Mouse (Mus musculus) heart, embryonic 13.5 days (tissue): ENCODE data around the gene Ccdc96. TPM values are rescaled to one million over a fixed set of nuclear protein-coding genes. Genes with fewer than 3 reads are reported as not detected.
A peak's percentile ranks its signal among the peaks of the same experiment; 100 is the strongest.

Experiments
- ATAC-seq: fragments of 200-750 bp; cut with Nextera tagmentation; 2 replicates; pipeline ENCODE4 v1.8.0; 2017; ENCODE audit warnings: moderate TSS enrichment; ENCODE audit not compliant: insufficient number of reproducible peaks, low FRiP score, low TSS enrichment; ENCODE audit errors: extremely low read depth
- H3K27ac ChIP-seq: fragments of 300-500 bp; sonication (generic); replicated peaks from 2 replicates; pipeline ENCODE4 v1.5.1; 2015; ENCODE audit warnings: moderate library complexity, mild to moderate bottlenecking, inconsistent platforms
- H3K27me3 ChIP-seq: fragments of 300-500 bp; sonication (generic); replicated peaks from 2 replicates; pipeline ENCODE4 v1.6.1; 2015; ENCODE audit warnings: mild to moderate bottlenecking, inconsistent platforms
- H3K36me3 ChIP-seq: fragments of 300-500 bp; sonication (generic); 2 replicates; pipeline ENCODE4 v1.6.1; 2015; ENCODE audit warnings: mild to moderate bottlenecking, inconsistent platforms
- H3K4me1 ChIP-seq: fragments of 300-500 bp; sonication (generic); 2 replicates; pipeline ENCODE4 v1.6.1; 2015; ENCODE audit warnings: inconsistent platforms
- H3K4me2 ChIP-seq: fragments of 300-500 bp; sonication (generic); 2 replicates; pipeline ENCODE4 v1.6.1; 2015; ENCODE audit warnings: inconsistent platforms, mild to moderate bottlenecking, moderate library complexity
- H3K4me3 ChIP-seq: fragments of 300-500 bp; sonication (generic); 2 replicates; pipeline ENCODE4 v1.5.1; 2015; ENCODE audit warnings: moderate library complexity, mild to moderate bottlenecking, inconsistent platforms
- H3K9ac ChIP-seq: fragments of 300-500 bp; sonication (generic); 2 replicates; pipeline ENCODE4 v1.6.1; 2015; ENCODE audit warnings: inconsistent platforms, mild to moderate bottlenecking, moderate library complexity
- H3K9me3 ChIP-seq: fragments of 300-500 bp; sonication (generic); 2 replicates; pipeline ENCODE4 v1.6.1; 2016; ENCODE audit warnings: inconsistent platforms
- WGBS: fragments of 180-500 bp; shearing (Covaris S2); methylation state at CpG from one replicate; pipeline ENCODE4 v1.1.7; 2015; ENCODE audit warnings: mixed read lengths; 5-methylcytosine and 5-hydroxymethylcytosine counted together
- polyA plus RNA-seq: library from polyadenylated mRNA; unstranded; fragments of >200 nt; fragmentation: Nextera tagmentation; extraction: Ambion mirVana; gene quantifications from 2 replicates; pipeline ENCODE4 v1.2.1, GENCODE M21; 2015

Gene Ccdc96
- polyA plus RNA-seq, 1 experiment from 2014 or later = 0.27 TPM

- Histone ChIP-seq H3K9ac (no peak overlapping the region), H3K4me2 (no peak overlapping the region), H3K9me3 (no peaks in the 10 kb centered on the region), H3K4me3 (no peak overlapping the region), H3K4me1 (no peaks in the 10 kb centered on the region), H3K27ac (no peak overlapping the region), H3K27me3 (no peaks in the 10 kb centered on the region), H3K36me3 (peaks cover 86% of the 10 kb centered on the region)
- ATAC-seq = no peak
- 74% methylated on average over 5 of the region's 5 CpGs for WGBS
These were observed 21.3 kb downstream of the Ccdc96 start for GRCm38 (mm10) chr5:36505643-36506042.

GRCm38 (mm10) chr5:36508351-36508750, 24.0 kb downstream of the Ccdc96 start:
- Histone ChIP-seq H3K9ac (no peak overlapping the region), H3K27ac (no peak overlapping the region), H3K4me3 (no peak overlapping the region), H3K4me1 (no peaks in the 10 kb centered on the region), H3K9me3 (no peaks in the 10 kb centered on the region), H3K27me3 (no peaks in the 10 kb centered on the region), H3K36me3 (peaks cover 92% of the 10 kb centered on the region), H3K4me2 (no peak overlapping the region)
- WGBS = 91% methylated on average over 10 of the region's 10 CpGs
- no peak for ATAC-seq

DNA sequence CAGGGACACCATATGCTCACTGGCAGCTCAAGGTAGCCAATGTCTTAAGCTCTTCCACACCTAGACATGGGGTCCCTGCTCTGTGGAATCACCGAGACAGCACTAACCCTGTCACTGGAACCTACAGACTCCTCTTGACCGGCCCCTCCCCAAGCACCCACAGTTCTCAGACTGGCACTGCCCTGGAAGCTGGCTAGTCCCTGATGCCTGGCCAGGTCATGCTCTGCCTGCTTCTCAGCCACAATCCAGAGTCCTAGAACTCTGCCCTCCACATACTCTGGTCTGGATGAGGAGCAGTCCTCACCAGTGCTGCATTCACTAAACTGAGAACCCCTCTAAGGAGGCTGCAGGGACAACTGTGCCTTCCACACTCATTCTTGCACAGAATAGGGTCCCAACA, 26.6 kb downstream of the Ccdc96 start:
- H3K4me2 ChIP-seq = no peak overlapping the region
- H3K9ac ChIP-seq = no peak overlapping the region
- ATAC-seq = no peak
- WGBS = 88% methylated on average over 2 of the region's 2 CpGs
- H3K4me3 ChIP-seq = no peak overlapping the region
- peaks cover 88% of the 10 kb centered on the region for H3K36me3 ChIP-seq
- no peaks in the 10 kb centered on the region for H3K27me3 ChIP-seq
- H3K9me3 ChIP-seq = no peaks in the 10 kb centered on the region
- no peak overlapping the region for H3K27ac ChIP-seq
- peaks cover 5% of the 10 kb centered on the region for H3K4me1 ChIP-seq

DNA sequence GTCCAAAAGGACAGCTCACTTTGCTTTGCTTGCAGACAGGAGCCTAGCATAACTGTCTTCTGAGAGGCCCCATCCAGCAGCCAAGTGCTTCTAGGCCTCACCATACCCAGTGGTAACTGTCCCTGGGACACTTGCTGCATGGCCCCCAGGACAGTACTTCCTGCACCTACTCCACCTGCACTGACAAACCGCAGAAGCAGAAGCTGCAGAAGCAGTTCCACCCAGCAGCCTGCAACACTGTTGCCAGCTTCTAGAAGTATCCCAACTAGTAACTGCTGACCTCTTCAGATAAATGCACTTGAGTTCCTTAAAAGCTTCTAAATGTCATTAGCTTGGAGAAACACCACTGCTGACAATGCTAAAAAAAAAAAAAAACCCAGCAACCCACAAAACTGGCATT, 30.7 kb downstream of the Ccdc96 start:
- 81% methylated on average over 1 of the region's 1 CpGs for WGBS
- Histone ChIP-seq H3K36me3 (peaks cover 95% of the 10 kb centered on the region), H3K27me3 (no peaks in the 10 kb centered on the region), H3K9me3 (no peaks in the 10 kb centered on the region), H3K4me2 (no peak overlapping the region), H3K27ac (no peak overlapping the region), H3K4me1 (peaks cover 5% of the 10 kb centered on the region), H3K4me3 (no peak overlapping the region), H3K9ac (no peak overlapping the region)
- no peak for ATAC-seq

DNA sequence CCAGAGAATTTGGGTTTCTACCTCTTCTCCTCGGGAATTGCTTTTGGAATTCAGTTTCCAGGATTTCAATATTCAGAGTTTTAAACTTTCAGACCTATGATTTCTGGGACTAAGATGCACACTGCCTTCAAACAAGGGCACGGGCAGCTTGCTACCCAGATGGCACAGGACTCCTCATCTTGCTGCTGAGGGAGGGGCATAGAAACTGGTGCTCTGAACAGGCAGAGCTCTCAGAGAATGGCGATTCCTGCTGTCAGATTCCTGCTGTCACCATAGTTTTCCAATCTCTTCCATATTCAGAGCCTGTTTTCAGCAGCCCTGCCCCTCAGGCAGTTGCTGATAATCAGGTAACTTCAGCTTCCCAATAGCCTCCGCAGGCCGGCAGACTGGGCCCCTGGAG, 31.2 kb downstream of the Ccdc96 start:
- H3K27me3 ChIP-seq = no peaks in the 10 kb centered on the region
- peaks cover 5% of the 10 kb centered on the region for H3K4me1 ChIP-seq
- no peak overlapping the region for H3K4me2 ChIP-seq
- H3K4me3 ChIP-seq = no peak overlapping the region
- H3K9ac ChIP-seq = no peak overlapping the region
- 74% methylated on average over 5 of the region's 5 CpGs for WGBS
- H3K27ac ChIP-seq = no peak overlapping the region
- no peaks in the 10 kb centered on the region for H3K9me3 ChIP-seq
- ATAC-seq = no peak
- peaks cover 95% of the 10 kb centered on the region for H3K36me3 ChIP-seq

GRCm38 (mm10) chr5:36517596-36517995, 33.2 kb downstream of the Ccdc96 start:
- H3K4me2 ChIP-seq = no peak overlapping the region
- peaks cover 95% of the 10 kb centered on the region for H3K36me3 ChIP-seq
- H3K4me1 ChIP-seq = peaks cover 7% of the 10 kb centered on the region
- no peaks in the 10 kb centered on the region for H3K27me3 ChIP-seq
- H3K4me3 ChIP-seq = no peak overlapping the region
- no peak for ATAC-seq
- WGBS = 83% methylated on average over 3 of the region's 3 CpGs
- no peaks in the 10 kb centered on the region for H3K9me3 ChIP-seq
- no peak overlapping the region for H3K9ac ChIP-seq
- no peak overlapping the region for H3K27ac ChIP-seq

DNA sequence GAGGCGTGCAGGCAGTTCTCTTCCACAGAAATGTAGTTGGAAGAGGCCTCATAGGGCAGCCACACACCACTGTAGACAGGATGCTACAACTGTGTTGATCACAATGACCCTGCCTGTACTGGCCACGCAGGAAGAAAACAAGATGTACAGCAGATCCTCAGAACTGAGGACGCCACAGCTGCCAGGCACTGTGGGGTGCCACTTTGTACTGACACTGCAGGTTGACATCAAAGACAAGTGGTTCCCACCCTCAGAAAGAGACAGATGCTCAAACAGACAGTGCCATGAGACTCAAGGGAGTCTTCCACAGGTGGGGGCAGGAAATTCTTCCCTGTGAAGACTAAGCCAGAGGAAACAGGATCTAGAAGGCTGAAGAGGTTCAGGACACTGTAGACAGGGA, 35.4 kb downstream of the Ccdc96 start:
- Histone ChIP-seq H3K4me2 (no peak overlapping the region), H3K4me3 (no peak overlapping the region), H3K9ac (no peak overlapping the region), H3K27ac (no peak overlapping the region), H3K27me3 (no peaks in the 10 kb centered on the region), H3K36me3 (peaks cover 90% of the 10 kb centered on the region), H3K4me1 (peaks cover 19% of the 10 kb centered on the region), H3K9me3 (no peaks in the 10 kb centered on the region)
- WGBS = 80% methylated on average over 3 of the region's 3 CpGs
- ATAC-seq = no peak

- Histone ChIP-seq H3K9me3 (no peaks in the 10 kb centered on the region), H3K4me1 (peaks cover 22% of the 10 kb centered on the region), H3K9ac (no peak overlapping the region), H3K4me2 (no peak overlapping the region), H3K27ac (peak overlapping the region; percentile 63), H3K27me3 (no peaks in the 10 kb centered on the region), H3K36me3 (peaks cover 62% of the 10 kb centered on the region), H3K4me3 (no peak overlapping the region)
- no peak for ATAC-seq
- 44% methylated on average over 2 of the region's 2 CpGs for WGBS
These were observed 38.4 kb downstream of the Ccdc96 start for GRCm38 (mm10) chr5:36522782-36523181.

DNA sequence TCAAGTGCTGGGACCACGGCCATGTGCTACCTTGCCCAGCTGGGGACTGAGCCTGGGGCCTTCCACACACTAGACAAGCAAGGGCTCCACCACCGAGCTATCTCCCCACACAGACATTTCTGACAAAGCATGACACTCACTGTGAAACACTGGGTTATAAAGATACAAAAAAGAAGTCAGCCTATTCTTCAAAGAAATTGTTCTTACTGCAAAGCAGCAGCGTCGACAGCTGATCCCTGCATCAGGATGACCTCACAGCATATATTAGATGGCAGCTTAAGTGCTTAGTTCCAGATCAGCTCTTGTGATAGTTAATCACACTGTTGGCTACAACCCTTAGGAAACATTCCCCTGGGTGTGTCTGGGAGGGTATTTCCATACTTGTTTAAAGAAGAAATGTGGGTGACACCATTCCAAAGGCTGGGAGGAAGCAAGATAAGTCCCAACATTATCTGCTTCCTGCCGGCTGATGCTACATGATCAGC, 38.9 kb downstream of the Ccdc96 start:
- H3K9ac ChIP-seq = no peak overlapping the region
- WGBS = 44% methylated on average over 5 of the region's 5 CpGs
- H3K4me3 ChIP-seq = no peak overlapping the region
- H3K36me3 ChIP-seq = peaks cover 57% of the 10 kb centered on the region
- H3K27me3 ChIP-seq = no peaks in the 10 kb centered on the region
- H3K4me2 ChIP-seq = no peak overlapping the region
- peak overlapping the region; percentile 63 for H3K27ac ChIP-seq
- no peaks in the 10 kb centered on the region for H3K9me3 ChIP-seq
- peaks cover 25% of the 10 kb centered on the region for H3K4me1 ChIP-seq
- ATAC-seq = no peak

- no peaks in the 10 kb centered on the region for H3K9me3 ChIP-seq
- peaks cover 42% of the 10 kb centered on the region for H3K4me1 ChIP-seq
- no peak overlapping the region for H3K9ac ChIP-seq
- H3K27me3 ChIP-seq = no peaks in the 10 kb centered on the region
- no peak overlapping the region for H3K4me2 ChIP-seq
- H3K27ac ChIP-seq = no peak overlapping the region
- 88% methylated on average over 2 of the region's 2 CpGs for WGBS
- no peak overlapping the region for H3K4me3 ChIP-seq
- no peak for ATAC-seq
- peaks cover 38% of the 10 kb centered on the region for H3K36me3 ChIP-seq
These were observed 40.8 kb downstream of the Ccdc96 start for GRCm38 (mm10) chr5:36525216-36525615.

DNA sequence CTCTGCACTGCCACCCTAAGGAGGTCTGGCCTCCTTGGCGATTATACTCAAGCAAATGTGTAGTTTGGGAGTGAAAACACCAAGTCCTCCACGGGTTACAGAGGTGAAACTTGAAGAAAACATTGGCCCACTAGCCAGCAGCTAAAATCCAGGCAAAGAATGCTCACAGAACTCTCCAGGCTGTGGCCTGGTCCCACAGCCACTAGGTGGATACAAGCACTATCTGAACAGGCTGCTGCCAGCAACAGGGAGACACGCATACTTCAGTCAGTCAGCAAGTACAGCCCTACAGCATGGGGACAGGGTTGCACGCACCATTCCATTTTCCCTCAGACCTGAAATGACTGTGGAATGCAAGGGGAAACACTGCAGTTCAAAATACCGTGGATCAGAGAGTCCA, 41.9 kb downstream of the Ccdc96 start:
- Histone ChIP-seq H3K9me3 (no peaks in the 10 kb centered on the region), H3K4me1 (peaks cover 47% of the 10 kb centered on the region), H3K9ac (no peak overlapping the region), H3K27ac (no peak overlapping the region), H3K27me3 (no peaks in the 10 kb centered on the region), H3K4me2 (no peak overlapping the region), H3K36me3 (peaks cover 27% of the 10 kb centered on the region), H3K4me3 (no peak overlapping the region)
- ATAC-seq = no peak
- 56% methylated on average over 5 of the region's 5 CpGs for WGBS

DNA sequence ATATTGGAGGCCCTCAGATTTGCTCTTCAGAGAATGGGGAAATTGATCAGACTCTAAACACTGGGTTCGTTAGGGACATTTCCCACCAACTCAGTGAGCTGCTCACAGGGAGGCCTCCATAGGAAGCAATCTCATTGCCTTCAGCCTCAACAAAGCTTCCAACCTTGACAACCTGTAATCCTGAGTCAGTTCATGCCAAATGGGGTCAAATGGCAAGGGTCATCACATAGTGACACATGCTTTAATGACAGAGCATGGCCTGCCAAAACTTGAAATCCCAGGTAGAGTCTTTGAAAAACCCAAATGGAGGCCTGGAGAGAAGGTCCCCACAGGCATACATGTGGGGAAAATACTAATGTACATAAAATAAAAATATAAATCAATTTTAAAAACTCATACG, 42.5 kb downstream of the Ccdc96 start:
- 90% methylated on average over 2 of the region's 2 CpGs for WGBS
- Histone ChIP-seq H3K4me3 (no peak overlapping the region), H3K4me2 (no peak overlapping the region), H3K36me3 (peaks cover 21% of the 10 kb centered on the region), H3K9ac (no peak overlapping the region), H3K4me1 (peaks cover 47% of the 10 kb centered on the region), H3K27me3 (no peaks in the 10 kb centered on the region), H3K27ac (no peak overlapping the region), H3K9me3 (no peaks in the 10 kb centered on the region)
- ATAC-seq = no peak
